Mouse (Mus musculus) heart, embryonic 16.5 days (tissue): ENCODE measurements around the gene Shkbp1. TPM values are rescaled to one million over a fixed set of nuclear protein-coding genes. Genes with fewer than 3 reads are reported as not detected.

Source experiments
- ATAC-seq: fragments of 200-750 bp; cut with Nextera tagmentation; replicated peaks from 2 replicates; pipeline ENCODE4 v1.8.0; 2017; ENCODE audit warnings: moderate number of reproducible peaks; ENCODE audit not compliant: insufficient read depth, low FRiP score; ENCODE audit errors: extremely low read depth
- H3K27ac ChIP-seq: fragments of 300-500 bp; sonication (generic); 2 replicates; pipeline ENCODE4 v1.5.1; 2014; ENCODE audit warnings: mild to moderate bottlenecking, low read length, control low read depth, moderate library complexity
- H3K27me3 ChIP-seq: fragments of 300-500 bp; sonication (generic); 2 replicates; pipeline ENCODE4 v1.6.1; 2014; ENCODE audit warnings: low read length, mixed read lengths; ENCODE audit not compliant: control insufficient read depth, insufficient read depth
- H3K36me3 ChIP-seq: fragments of 300-500 bp; sonication (generic); 2 replicates; pipeline ENCODE4 v1.6.1; 2014; ENCODE audit not compliant: control insufficient read depth, insufficient read depth
- H3K4me1 ChIP-seq: fragments of 300-500 bp; sonication (generic); 2 replicates; pipeline ENCODE4 v1.6.1; 2014; ENCODE audit warnings: low read length, mixed read lengths; ENCODE audit not compliant: control insufficient read depth, insufficient read depth
- H3K4me2 ChIP-seq: fragments of 300-500 bp; sonication (generic); 2 replicates; pipeline ENCODE4 v1.6.1; 2014; ENCODE audit warnings: low read depth, mild to moderate bottlenecking, control low read depth, low read length
- H3K4me3 ChIP-seq: fragments of 300-500 bp; sonication (generic); 2 replicates; pipeline ENCODE4 v1.5.1; 2014; ENCODE audit warnings: mild to moderate bottlenecking, control low read depth, low read length
- H3K9ac ChIP-seq: fragments of 300-500 bp; sonication (generic); 2 replicates; pipeline ENCODE4 v1.6.1; 2014; ENCODE audit warnings: low read length, control low read depth
- H3K9me3 ChIP-seq: fragments of 300-500 bp; sonication (generic); replicated peaks from 2 replicates; pipeline ENCODE4 v1.6.1; 2016; ENCODE audit warnings: low read length; ENCODE audit not compliant: control insufficient read depth
- WGBS: fragments of 180-500 bp; shearing (Covaris S2); extraction: QIAGEN DNeasy Blood & Tissue Kit; methylation state at CpG from one replicate; pipeline ENCODE4 v1.1.7; 2014; 5-methylcytosine and 5-hydroxymethylcytosine counted together
- polyA plus RNA-seq: library from polyadenylated mRNA; unstranded; fragments of >200 nt; fragmentation: Nextera tagmentation; extraction: Ambion mirVana; gene quantifications from 2 replicates; pipeline ENCODE4 v1.2.1, GENCODE M21; 2015

Shkbp1 gene
- polyA plus RNA-seq, 1 experiment from 2014 or later, result 22.3 TPM

- H3K9ac ChIP-seq, result no peak overlapping the region
- H3K4me2 ChIP-seq, result no peak overlapping the region
- H3K4me3 ChIP-seq, result no peak overlapping the region
- no peaks in the 10 kb centered on the region for H3K9me3 ChIP-seq
- peaks cover 6% of the 10 kb centered on the region for H3K4me1 ChIP-seq
- WGBS, result 71% methylated on average over 17 of the region's 17 CpGs
- H3K27ac ChIP-seq, result no peak overlapping the region
- H3K27me3 ChIP-seq, result peaks cover 6% of the 10 kb centered on the region
- no peak for ATAC-seq
- H3K36me3 ChIP-seq, result no peaks in the 10 kb centered on the region
Observed at GRCm38 (mm10) chr7:27305091-27305730, 50.6 kb downstream of the Shkbp1 start.

GRCm38 (mm10) chr7:27302172-27302571 is 53.6 kb downstream of the Shkbp1 start:
- Histone ChIP-seq H3K4me1 (no peaks in the 10 kb centered on the region), H3K27ac (no peak overlapping the region), H3K9me3 (no peaks in the 10 kb centered on the region), H3K4me3 (no peak overlapping the region), H3K36me3 (no peaks in the 10 kb centered on the region), H3K4me2 (no peak overlapping the region), H3K27me3 (peaks cover 4% of the 10 kb centered on the region), H3K9ac (no peak overlapping the region)
- ATAC-seq, result no peak
- WGBS, result 8% methylated on average over 11 of the region's 11 CpGs

GRCm38 (mm10) chr7:27300801-27301200 is 55.0 kb downstream of the Shkbp1 start:
- peaks cover 4% of the 10 kb centered on the region for H3K27me3 ChIP-seq
- no peak overlapping the region for H3K4me3 ChIP-seq
- no peak overlapping the region for H3K4me2 ChIP-seq
- H3K9me3 ChIP-seq, result no peaks in the 10 kb centered on the region
- ATAC-seq, result no peak
- 66% methylated on average over 5 of the region's 5 CpGs for WGBS
- no peaks in the 10 kb centered on the region for H3K4me1 ChIP-seq
- no peak overlapping the region for H3K9ac ChIP-seq
- H3K36me3 ChIP-seq, result no peaks in the 10 kb centered on the region
- no peak overlapping the region for H3K27ac ChIP-seq

- no peak for ATAC-seq
- Histone ChIP-seq H3K27ac (no peak overlapping the region), H3K9me3 (no peaks in the 10 kb centered on the region), H3K27me3 (peaks cover 1% of the 10 kb centered on the region), H3K36me3 (no peaks in the 10 kb centered on the region), H3K4me1 (no peaks in the 10 kb centered on the region), H3K9ac (no peak overlapping the region), H3K4me2 (no peak overlapping the region), H3K4me3 (no peak overlapping the region)
- WGBS, result 59% methylated on average over 4 of the region's 4 CpGs
Observed at GRCm38 (mm10) chr7:27300351-27300750, 55.5 kb downstream of the Shkbp1 start.

- Histone ChIP-seq H3K36me3 (no peaks in the 10 kb centered on the region), H3K9ac (no peak overlapping the region), H3K27me3 (no peaks in the 10 kb centered on the region; the same call in 1 of the 2 replicates), H3K9me3 (no peaks in the 10 kb centered on the region), H3K4me1 (no peaks in the 10 kb centered on the region), H3K4me3 (no peak overlapping the region), H3K4me2 (no peak overlapping the region), H3K27ac (no peak overlapping the region)
- no peak for ATAC-seq
- WGBS, result 77% methylated on average over 6 of the region's 6 CpGs
Observed at GRCm38 (mm10) chr7:27298816-27299215, 57.0 kb downstream of the Shkbp1 start.

GRCm38 (mm10) chr7:27298033-27298610 is 57.7 kb downstream of the Shkbp1 start:
- Histone ChIP-seq H3K36me3 (no peaks in the 10 kb centered on the region), H3K9me3 (no peaks in the 10 kb centered on the region), H3K27ac (no peak overlapping the region), H3K4me2 (no peak overlapping the region), H3K4me3 (no peak overlapping the region), H3K9ac (no peak overlapping the region), H3K27me3 (no peaks in the 10 kb centered on the region), H3K4me1 (no peaks in the 10 kb centered on the region)
- WGBS, result 80% methylated on average over 16 of the region's 16 CpGs
- ATAC-seq, result no peak

GRCm38 (mm10) chr7:27296518-27296917 is 59.3 kb downstream of the Shkbp1 start:
- H3K9me3 ChIP-seq, result no peaks in the 10 kb centered on the region
- ATAC-seq, result no peak

GRCm38 (mm10) chr7:27295956-27296355 is 59.9 kb downstream of the Shkbp1 start:
- Histone ChIP-seq H3K9me3 (no peaks in the 10 kb centered on the region), H3K27me3 (no peaks in the 10 kb centered on the region), H3K4me3 (no peak overlapping the region), H3K4me2 (no peak overlapping the region), H3K27ac (no peak overlapping the region), H3K9ac (no peak overlapping the region), H3K36me3 (no peaks in the 10 kb centered on the region), H3K4me1 (peaks cover 2% of the 10 kb centered on the region; the same call in 1 of the 2 replicates)
- WGBS, result 64% methylated on average over 4 of the region's 4 CpGs
- ATAC-seq, result no peak

More at GRCm38 (mm10) chr7:27296518-27296917, 59.3 kb downstream of the Shkbp1 start:
- 86% methylated on average over 4 of the region's 4 CpGs for WGBS
- Histone ChIP-seq H3K4me2 (no peak overlapping the region), H3K4me1 (peaks cover 2% of the 10 kb centered on the region; the same call in 1 of the 2 replicates), H3K27ac (no peak overlapping the region), H3K4me3 (no peak overlapping the region), H3K36me3 (no peaks in the 10 kb centered on the region), H3K27me3 (no peaks in the 10 kb centered on the region), H3K9ac (no peak overlapping the region)
